Mouse (Mus musculus): Measurements from ENCODE around the gene Gm9044.
"Not testable (repeated sequence)": the region's sequence is repeated elsewhere in the genome, so short reads cannot be mapped to it uniquely, and the experiment has no call there.

DNA sequence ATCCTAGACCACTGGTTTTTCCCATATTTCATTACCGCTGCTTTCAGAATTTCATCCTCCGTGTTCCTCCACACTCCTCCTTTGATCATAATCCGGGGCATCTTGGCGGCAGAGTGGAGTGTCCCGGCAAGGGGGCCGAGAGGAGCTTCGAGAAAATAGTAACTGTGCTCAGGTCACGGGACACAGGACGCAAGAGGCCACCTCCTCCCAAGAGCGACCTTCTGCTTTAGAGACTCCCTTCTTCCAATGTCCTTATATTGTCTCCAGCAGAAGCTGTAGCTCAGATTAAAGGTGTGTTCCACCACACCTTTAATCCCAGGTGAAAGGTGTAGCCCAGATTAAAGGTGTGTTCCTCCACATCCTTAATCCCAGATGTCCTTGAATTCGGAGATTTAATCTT is 21.8 kb upstream of the Gm9044 start, which contains the start of gene Gm9049:
- not testable (repeated sequence) for TF ChIP-seq TAL1, GATA1 (IDR thresholded peaks at IDR 0.05; ENCODE audit: low read length)
